Mouse (Mus musculus) retina, embryonic 14.5 days (tissue): ENCODE data around the gene Ifitm1.
"Not testable (repeated sequence)": the region's sequence is repeated elsewhere in the genome, so short reads cannot be mapped to it uniquely, and the experiment has no call there.

ENCODE experiments used
- DNase-seq: peaks from one replicate; pipeline ENCODE4 v3.0.0-alpha.2; 2015; ENCODE audit warnings: low spot score

Gene Ifitm1

GRCm38 (mm10) chr7:141017824-141018223 lies 50.8 kb downstream of the Ifitm1 start, which contains the start of gene Ifitm6:
TSS of gene Ifitm6 (minus strand) at chr7:141017924.
- not testable (repeated sequence) for DNase-seq

- DNase-seq = no peak
Measured at GRCm38 (mm10) chr7:141019028-141019427, 52.0 kb downstream of the Ifitm1 start.
